Mouse (Mus musculus) right cerebral cortex, postnatal 10 days (tissue): ENCODE measurements around the gene Pomgnt1.

Source experiments
- DNase-seq, 2 experiments: peaks; one replicate each; pipeline ENCODE4 v3.0.0; 2021; ENCODE audit warnings: low spot score in 2 of 2

Gene Pomgnt1

GRCm38 (mm10) chr4:116123602-116124519 lies at the start of gene Pomgnt1, which contains the start of gene Rad54l:
Pomgnt1 (plus strand) TSS chr4:116123840.
Rad54l (minus strand) TSS chr4:116123690.
- DNase-seq, result peak; percentile 91 to 92

DNA sequence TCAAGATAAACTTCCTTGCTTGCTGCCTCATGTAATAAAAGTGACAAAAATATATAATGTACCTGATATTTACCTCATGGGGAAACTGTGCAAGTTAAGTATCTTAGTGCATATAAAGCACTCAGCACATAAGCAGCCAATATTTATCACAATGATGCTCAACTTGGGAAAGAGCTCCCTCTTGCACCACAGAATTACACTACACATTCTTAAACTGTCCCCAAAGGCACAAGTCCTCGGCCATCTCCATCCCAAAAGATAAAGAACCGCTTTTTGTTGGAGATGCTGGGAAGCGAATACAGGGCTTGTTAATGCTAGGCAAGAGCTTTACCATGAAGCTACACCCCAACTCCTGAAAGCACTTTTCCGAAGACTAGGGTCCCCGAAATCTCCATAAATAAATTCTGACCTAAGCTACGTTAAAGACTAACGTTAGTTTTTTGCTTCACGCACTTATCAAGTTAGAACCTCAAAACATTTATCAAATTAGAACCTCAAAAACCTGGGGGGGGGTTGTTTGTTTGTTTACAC lies 49.4 kb upstream of the Pomgnt1 start:
- no peak for DNase-seq

DNA sequence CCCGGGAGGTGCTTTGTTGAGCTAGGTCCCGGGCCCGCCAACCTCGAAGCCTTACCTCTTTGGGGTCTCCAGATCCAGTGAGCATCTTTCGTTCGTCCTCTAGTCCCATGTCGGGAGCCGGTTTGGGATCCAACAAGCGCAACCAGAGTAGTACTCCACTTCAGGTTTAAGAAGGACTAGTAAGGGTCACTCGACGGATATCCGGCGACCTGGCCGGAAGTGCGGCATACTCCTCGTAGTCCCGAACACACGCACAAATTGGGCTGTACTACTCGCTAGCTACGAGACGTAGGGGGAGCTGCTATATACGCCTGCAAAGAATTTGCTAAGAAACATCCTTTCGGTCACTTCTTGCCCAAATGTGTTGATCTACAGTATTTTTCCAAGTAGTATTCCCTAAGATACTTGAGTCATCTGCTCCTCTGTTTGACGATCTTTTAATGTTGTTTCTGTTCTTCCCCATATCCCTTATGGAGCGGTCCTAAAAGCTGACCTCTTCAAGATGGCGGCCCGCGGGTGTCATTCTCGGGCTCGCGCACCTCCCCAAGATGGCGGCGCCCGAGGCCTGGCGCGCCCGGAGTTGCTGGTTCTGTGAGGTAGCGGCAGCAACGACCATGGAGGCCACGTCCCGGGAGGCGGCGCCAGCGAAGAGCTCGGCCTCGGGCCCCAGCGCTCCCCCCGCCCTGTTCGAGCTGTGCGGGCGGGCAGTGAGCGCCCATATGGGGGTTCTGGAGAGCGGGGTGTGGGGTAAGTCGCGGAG lies 48.6 kb upstream of the Pomgnt1 start, which contains the start of the genes Uqcrh and Lrrc41:
TSS of gene Uqcrh (minus strand) at position 211 of the 760 bp plus-strand sequence.
TSS of gene Lrrc41 (plus strand) at position 409 of the 760 bp plus-strand sequence.
- DNase-seq, result peak; percentile 97

DNA sequence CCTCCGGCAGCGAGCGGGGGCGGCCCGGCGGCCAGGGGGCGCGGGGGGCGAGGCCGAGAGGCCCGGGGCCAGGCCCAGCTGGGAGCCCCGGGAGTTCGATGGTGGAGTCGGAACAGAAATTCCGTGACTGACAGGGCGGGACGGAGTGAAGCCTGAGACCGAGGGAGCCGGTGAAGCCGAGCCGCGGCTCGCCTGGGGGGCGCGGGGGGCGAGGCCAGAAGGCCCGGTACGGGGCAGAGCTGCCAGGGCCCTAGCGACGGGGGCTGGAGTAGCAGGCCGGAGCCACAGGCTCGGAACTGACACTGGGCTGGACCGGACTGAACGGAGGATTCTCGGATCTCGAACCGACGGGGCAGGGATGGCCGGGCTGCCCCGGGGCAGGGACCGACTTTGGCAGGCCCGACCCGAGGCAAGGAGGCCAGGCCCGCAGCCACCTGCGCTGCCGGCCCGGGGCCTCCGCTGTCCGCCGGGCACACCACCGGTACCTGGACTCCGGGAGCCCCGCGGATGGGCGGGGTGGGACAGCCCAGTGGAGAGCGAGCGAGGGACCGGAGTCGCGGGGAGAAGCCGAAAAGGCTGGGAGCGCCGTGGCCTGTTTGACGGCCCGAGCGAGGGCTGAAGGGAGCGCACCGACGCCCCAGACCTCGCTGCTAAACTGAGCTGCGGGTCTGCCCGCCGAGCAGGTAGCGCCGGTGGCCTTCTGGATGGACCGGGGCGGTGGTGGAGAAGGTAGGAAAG lies 47.8 kb upstream of the Pomgnt1 start:
- peak; percentile 71 to 78 for DNase-seq

- peak in 1 of 2 experiments; percentile 46 for DNase-seq
Measured at GRCm38 (mm10) chr4:116076369-116077231, 47.0 kb upstream of the Pomgnt1 start.

DNA sequence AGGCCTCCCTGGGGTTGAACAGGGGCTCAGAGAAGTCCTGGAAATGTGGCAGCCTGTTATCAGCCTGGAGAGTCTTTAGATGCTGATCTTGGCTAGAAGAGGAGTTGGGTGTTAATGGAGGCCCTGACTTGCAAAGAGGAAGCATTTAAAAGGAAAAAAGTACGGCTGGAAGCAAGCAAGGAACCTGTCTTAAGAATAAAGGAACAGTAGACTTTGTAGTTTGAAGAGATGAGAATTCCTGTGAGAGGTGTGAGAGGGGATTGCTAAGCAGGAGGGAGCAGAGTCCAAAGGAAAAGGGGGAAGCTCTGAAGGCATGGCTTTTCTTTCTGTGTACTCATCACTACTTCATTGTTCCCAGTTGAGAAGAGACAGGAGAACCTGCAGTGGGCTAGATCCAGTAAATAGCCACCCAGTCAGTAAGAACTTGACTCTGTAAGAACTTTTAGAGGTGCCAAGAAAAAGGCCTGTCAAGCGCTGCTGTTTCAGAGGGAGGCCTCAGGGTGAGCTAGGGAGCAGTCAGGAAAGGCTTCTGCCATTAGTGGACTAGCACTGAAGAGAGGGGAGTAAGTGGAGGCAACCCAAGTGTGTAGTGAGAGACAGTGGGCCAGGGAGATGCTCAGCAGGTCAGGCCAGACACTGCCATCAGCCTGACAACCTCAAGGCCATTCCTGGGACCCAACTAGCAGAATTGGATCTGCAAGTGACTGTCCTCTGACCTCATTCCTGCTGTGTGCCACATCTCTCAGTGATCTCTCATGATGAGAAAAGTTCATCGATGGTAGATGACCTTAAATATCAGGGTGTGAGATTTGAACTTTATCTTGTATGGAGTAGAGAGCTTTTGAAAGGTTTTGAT lies 46.2 kb upstream of the Pomgnt1 start:
- no peak for DNase-seq

- no peak for DNase-seq
Measured at GRCm38 (mm10) chr4:116088510-116089249, 35.0 kb upstream of the Pomgnt1 start.

DNA sequence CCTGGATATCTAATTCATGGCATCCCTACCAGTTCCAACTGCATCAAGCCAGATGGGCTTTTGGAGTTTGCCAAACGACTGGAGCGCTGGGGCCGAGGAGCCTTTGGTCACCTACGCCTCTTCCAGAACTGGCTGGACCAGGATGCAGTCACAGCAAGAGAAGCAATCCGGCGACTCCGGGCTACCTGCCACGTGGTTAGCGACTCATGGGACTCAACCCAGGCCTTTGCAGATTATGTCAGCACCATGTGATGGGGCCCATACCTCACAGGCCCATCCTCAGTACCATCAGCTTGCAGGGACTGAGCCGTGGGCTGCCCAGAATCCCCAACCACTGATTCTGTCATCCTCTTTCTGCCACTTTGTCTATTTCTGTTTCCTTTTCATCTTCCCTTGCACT lies 27.3 kb upstream of the Pomgnt1 start:
- DNase-seq, result no peak

- DNase-seq, result no peak
Measured at GRCm38 (mm10) chr4:116097211-116097610, 26.4 kb upstream of the Pomgnt1 start.

DNA sequence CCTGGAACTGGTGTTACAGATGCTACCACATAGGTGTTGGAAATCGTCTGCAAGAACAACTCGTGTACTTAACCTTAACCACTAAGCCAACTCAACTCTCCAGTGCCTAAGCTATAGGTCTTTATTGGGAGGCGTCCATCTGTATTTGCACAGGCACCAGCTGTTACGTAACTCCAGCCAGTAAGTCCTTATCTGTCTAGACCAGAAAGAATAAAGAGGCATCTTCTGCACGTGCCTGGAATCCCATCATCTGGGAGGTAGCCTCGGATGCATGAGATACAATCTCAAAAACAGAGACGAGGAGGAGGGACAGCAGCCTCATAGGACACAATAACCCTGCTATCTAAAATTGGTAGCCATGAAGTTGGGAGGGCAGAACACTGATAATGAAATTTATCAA lies 22.7 kb upstream of the Pomgnt1 start:
- no peak for DNase-seq

- no peak for DNase-seq
Measured at GRCm38 (mm10) chr4:116105278-116105677, 18.4 kb upstream of the Pomgnt1 start.

- DNase-seq, result no peak
Measured at GRCm38 (mm10) chr4:116110695-116111094, 12.9 kb upstream of the Pomgnt1 start.

GRCm38 (mm10) chr4:116111486-116111885 lies 12.2 kb upstream of the Pomgnt1 start:
- DNase-seq, result no peak

DNA sequence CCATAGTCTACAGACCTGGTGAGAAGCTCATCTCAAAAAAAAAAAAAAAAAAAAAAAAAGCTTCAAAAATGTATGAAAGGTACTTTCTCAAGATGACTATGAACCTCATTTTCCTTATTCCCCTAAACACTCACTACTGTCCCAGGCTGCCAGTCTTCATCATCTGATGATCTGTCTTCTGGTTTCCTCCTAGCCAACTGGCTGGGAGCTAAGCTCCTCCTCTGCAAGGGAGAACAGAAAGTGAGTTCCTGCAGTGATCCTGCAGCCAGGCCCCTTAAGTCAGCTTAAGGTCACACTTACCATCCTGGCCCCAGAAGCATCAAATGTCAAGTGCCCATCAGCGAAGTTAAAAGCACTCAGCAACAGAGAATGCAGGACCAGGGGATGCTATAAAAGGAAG lies 878 bp upstream of the Pomgnt1 start:
- no peak for DNase-seq

- DNase-seq, result no peak
Measured at GRCm38 (mm10) chr4:116125803-116126386, 2.3 kb downstream of the Pomgnt1 start.

DNA sequence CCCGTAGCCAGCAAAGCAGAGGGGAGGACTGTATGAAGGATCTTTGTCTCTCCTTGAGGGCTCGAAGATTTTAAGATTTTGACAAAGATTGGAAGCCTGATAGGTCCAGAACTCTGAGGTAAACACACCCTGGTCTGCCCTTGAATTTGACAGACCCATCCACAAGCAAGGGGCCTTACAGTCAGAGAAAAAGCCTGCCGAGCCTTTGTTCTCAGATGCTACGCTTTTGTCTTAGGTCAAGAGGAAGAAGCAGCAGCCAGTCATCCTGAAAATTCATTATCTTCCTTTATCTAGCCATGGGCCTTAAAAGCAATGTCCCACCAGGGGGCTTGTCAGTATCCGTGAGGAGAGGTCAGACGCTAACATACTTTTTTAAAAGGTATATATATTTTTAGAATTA lies 4.3 kb downstream of the Pomgnt1 start:
- DNase-seq, result no peak

DNA sequence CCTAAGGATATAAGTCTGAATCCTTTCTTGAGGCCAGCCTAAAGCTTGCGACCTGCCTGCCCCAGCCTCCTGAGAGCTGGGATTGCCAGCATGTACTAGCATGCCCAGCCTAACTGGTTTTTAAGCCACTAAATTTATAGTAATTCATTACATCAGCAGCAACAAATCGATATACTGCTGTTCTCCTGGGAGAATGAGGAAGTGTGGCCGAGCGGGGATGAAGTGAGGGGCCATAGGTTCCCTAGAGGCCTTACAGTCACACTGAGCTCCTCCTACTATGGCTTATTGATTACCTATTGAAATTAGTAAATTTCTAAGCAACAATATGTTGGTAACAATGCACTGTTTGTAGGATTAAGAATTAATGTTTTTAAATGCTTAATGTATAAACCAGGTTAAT lies 9.5 kb downstream of the Pomgnt1 start:
- no peak for DNase-seq

GRCm38 (mm10) chr4:116134990-116135389 lies 11.3 kb downstream of the Pomgnt1 start:
- DNase-seq, result no peak
